In the genomic region with DNA sequence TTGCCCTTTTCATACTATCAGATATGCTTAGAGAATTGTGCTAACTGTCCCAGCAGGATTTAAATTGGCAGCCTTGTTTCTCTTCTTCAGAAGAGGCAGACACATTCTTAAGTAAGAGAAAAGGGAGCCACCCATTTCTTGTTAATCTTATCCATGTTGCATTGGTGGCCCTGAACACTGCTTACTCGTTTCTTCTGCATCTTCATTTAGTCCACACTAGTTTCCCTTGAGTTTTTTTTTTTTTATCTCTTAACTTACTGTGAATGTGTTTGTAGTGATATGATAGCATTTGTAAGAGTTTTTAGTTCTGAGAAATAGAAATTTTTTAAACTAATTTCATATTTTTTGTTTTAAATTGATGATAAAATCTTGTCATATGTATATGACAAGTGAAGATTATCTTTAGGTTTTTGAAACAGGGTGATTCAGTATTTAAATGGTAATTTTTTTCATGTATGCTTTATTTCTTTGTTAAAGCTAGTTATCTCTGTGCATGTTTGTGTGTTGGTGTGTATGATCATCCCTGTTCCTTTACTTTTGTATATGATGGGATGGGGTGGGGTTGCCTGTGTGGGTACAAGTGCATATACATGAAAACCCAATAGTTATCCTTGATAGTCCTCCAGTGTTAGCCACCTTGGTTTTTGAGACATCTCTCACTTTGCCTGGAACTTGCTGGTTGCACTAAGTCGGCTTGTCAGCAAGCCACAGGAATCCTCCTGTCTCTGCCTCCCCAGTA, we compare ENCODE assay signal across 36 mouse cellular contexts. TPM values are rescaled to one million over a fixed set of nuclear protein-coding genes. Genes with fewer than 3 reads are reported as not detected.
DNase-seq lines count a peak whose midpoint lies in the region; ATAC-seq and TF ChIP-seq lines count a peak whose summit lies in the region.
"Had no signal": no experiment of that assay in that cellular context is flagged by ENCODE, and none has a peak within 500 bp of the region (broad histone marks: within the 10 kb centered on the region; RNA-seq: fewer than 3 reads in every experiment).

No protein-coding gene starts in this region.

- H3K9me3 ChIP-seq in liver, embryonic 12.5 days (replicated peaks): no peaks in the 10 kb centered on the region
- H3K9me3 ChIP-seq in liver, postnatal 0 days (ENCODE audit: low read length): no peaks in the 10 kb centered on the region
- H3K9me3 ChIP-seq in liver, embryonic 15.5 days (replicated peaks): no peaks in the 10 kb centered on the region
- no peaks in the 10 kb centered on the region for H3K9me3 ChIP-seq in heart, embryonic 11.5 days (replicated peaks; ENCODE audit: control insufficient read depth, low read length)
- no peaks in the 10 kb centered on the region for H3K9me3 ChIP-seq in hindbrain, embryonic 10.5 days
- H3K9me3 ChIP-seq: embryonic facial prominence, embryonic 12.5 days; embryonic facial prominence, embryonic 15.5 days; heart, embryonic 12.5 days; heart, embryonic 15.5 days; hindbrain, embryonic 13.5 days had no signal

- peak; percentile 68 for ATAC-seq in liver, embryonic 12.5 days
- no peak for ATAC-seq in liver, postnatal 0 days
- ATAC-seq in liver, embryonic 15.5 days (ENCODE audit: insufficient read depth): peak; percentile 52; the same call in 1 of the 2 replicates
- peak; percentile 76 for ATAC-seq in megakaryocyte-erythroid progenitor cell, adult 5-6 weeks (replicated peaks; ENCODE audit: low FRiP score, low TSS enrichment, poor library complexity, severe bottlenecking)
- no peak for ATAC-seq in heart, embryonic 11.5 days (replicated peaks; ENCODE audit: insufficient number of reproducible peaks, low FRiP score, low TSS enrichment)
- ATAC-seq: activated CD4-positive, CD25-positive, alpha-beta regulatory T cell, adult 4 months; forebrain, embryonic 14.5 days; forebrain, postnatal 0 days; hindbrain, embryonic 16.5 days had no signal

- H3K4me3 ChIP-seq in liver, embryonic 12.5 days: no peak overlapping the region
- no peak overlapping the region for H3K4me3 ChIP-seq in liver, postnatal 0 days (ENCODE audit: low read depth, low read length)
- H3K4me3 ChIP-seq in liver, embryonic 15.5 days (replicated peaks): no peak overlapping the region
- no peak overlapping the region for H3K4me3 ChIP-seq in heart, embryonic 11.5 days (ENCODE audit: low read depth, low read length)
- no peak overlapping the region for H3K4me3 ChIP-seq in hindbrain, embryonic 10.5 days
- H3K4me3 ChIP-seq: embryonic facial prominence, embryonic 12.5 days; embryonic facial prominence, embryonic 15.5 days; gastrocnemius, adult 2 months; heart, embryonic 12.5 days; heart, embryonic 15.5 days; hindbrain, embryonic 13.5 days had no signal

- intact Hi-C loops in heart, postnatal 36 days (cut with DNase I): no loop called here

- no peak for DNase-seq in liver, postnatal 0 days
- DNase-seq in c-Kit-positive CD71-positive TER-119-positive erythroid progenitor cells, embryonic 14.5 days (ENCODE audit: low spot score): peak; percentile 37
- DNase-seq in heart, postnatal 36 days: no peak
- DNase-seq in hindbrain, embryonic 10.5 days (ENCODE audit: low spot score): no peak
- DNase-seq: adrenal gland, adult 8-10 months; adrenal gland, postnatal 25 days; B cell, adult 2 months; cerebellum, adult 11 months; cerebellum, adult 2 months; cerebellum, adult 9-11 months; cerebellum, postnatal 25 days; forebrain, postnatal 0 days; gastrocnemius, adult 2 months; gastrocnemius, postnatal 14 days; heart, adult 11 months; heart, postnatal 10 days; heart, postnatal 4 days had no signal

- H3K4me1 ChIP-seq in liver, embryonic 12.5 days: peaks cover 18% of the 10 kb centered on the region
- H3K4me1 ChIP-seq in liver, postnatal 0 days (ENCODE audit: insufficient read depth): no peaks in the 10 kb centered on the region
- peaks cover 6% of the 10 kb centered on the region for H3K4me1 ChIP-seq in liver, embryonic 15.5 days (replicated peaks)
- H3K4me1 ChIP-seq in heart, embryonic 11.5 days (ENCODE audit: control insufficient read depth, insufficient read depth, low read length): no peaks in the 10 kb centered on the region
- H3K4me1 ChIP-seq in hindbrain, embryonic 10.5 days (replicated peaks): no peaks in the 10 kb centered on the region
- H3K4me1 ChIP-seq: embryonic facial prominence, embryonic 12.5 days; embryonic facial prominence, embryonic 15.5 days; heart, embryonic 12.5 days; heart, embryonic 15.5 days; hindbrain, embryonic 13.5 days had no signal

- no peak overlapping the region for H3K4me2 ChIP-seq in liver, embryonic 12.5 days
- no peak overlapping the region for H3K4me2 ChIP-seq in liver, postnatal 0 days (ENCODE audit: low read depth, low read length)
- no peak overlapping the region for H3K4me2 ChIP-seq in liver, embryonic 15.5 days
- no peak overlapping the region for H3K4me2 ChIP-seq in heart, embryonic 11.5 days
- H3K4me2 ChIP-seq: embryonic facial prominence, embryonic 12.5 days; embryonic facial prominence, embryonic 15.5 days; heart, embryonic 12.5 days; heart, embryonic 15.5 days; hindbrain, embryonic 13.5 days had no signal

- peaks cover 62% of the 10 kb centered on the region for H3K36me3 ChIP-seq in liver, embryonic 12.5 days
- H3K36me3 ChIP-seq in liver, postnatal 0 days (replicated peaks; ENCODE audit: insufficient read depth, low read length): peaks cover 55% of the 10 kb centered on the region
- peaks cover 49% of the 10 kb centered on the region for H3K36me3 ChIP-seq in liver, embryonic 15.5 days (replicated peaks)
- peaks cover 7% of the 10 kb centered on the region for H3K36me3 ChIP-seq in heart, embryonic 11.5 days (ENCODE audit: control insufficient read depth, insufficient read depth, low read length)
- H3K36me3 ChIP-seq in hindbrain, embryonic 10.5 days: peaks cover 30% of the 10 kb centered on the region

- WGBS in liver, embryonic 12.5 days (ENCODE audit: insufficient replicate concordance): 50% methylated on average over 2 of the region's 2 CpGs
- 68% methylated on average over 2 of the region's 2 CpGs for WGBS in liver, postnatal 0 days (ENCODE audit: insufficient replicate concordance)
- WGBS in liver, embryonic 15.5 days (ENCODE audit: insufficient replicate concordance): 51% methylated on average over 2 of the region's 2 CpGs
- WGBS in heart, embryonic 11.5 days (ENCODE audit: insufficient replicate concordance): 82% methylated on average over 2 of the region's 2 CpGs
- 86% methylated on average over 2 of the region's 2 CpGs for WGBS in hindbrain, embryonic 10.5 days

- no peak for TF ChIP-seq EP300 in liver, postnatal 0 days (IDR thresholded peaks at IDR 0.05; ENCODE audit: low read depth)

- TF ChIP-seq CTCF in liver, postnatal 0 days (IDR thresholded peaks at IDR 0.05; ENCODE audit: low read depth): no peak

- no peak overlapping the region for H3K27ac ChIP-seq in liver, embryonic 12.5 days
- no peak overlapping the region for H3K27ac ChIP-seq in liver, postnatal 0 days (ENCODE audit: low read depth)
- 0 out of 2 replicates have a peak overlapping the region, but pooled peaks have one; percentile 29 for H3K27ac ChIP-seq in liver, embryonic 15.5 days (replicated peaks)
- no peak overlapping the region for H3K27ac ChIP-seq in heart, embryonic 11.5 days (ENCODE audit: low read depth, low read length)
- no peak overlapping the region for H3K27ac ChIP-seq in hindbrain, embryonic 10.5 days
- H3K27ac ChIP-seq: embryonic facial prominence, embryonic 12.5 days; embryonic facial prominence, embryonic 15.5 days; gastrocnemius, adult 2 months; heart, embryonic 15.5 days; hindbrain, embryonic 13.5 days had no signal

- no peaks in the 10 kb centered on the region for H3K27me3 ChIP-seq in liver, embryonic 12.5 days (replicated peaks)
- no peaks in the 10 kb centered on the region for H3K27me3 ChIP-seq in liver, postnatal 0 days (ENCODE audit: insufficient read depth, low read length)
- no peaks in the 10 kb centered on the region for H3K27me3 ChIP-seq in liver, embryonic 15.5 days
- no peaks in the 10 kb centered on the region for H3K27me3 ChIP-seq in heart, embryonic 11.5 days (ENCODE audit: control insufficient read depth, insufficient read depth, low read length)
- H3K27me3 ChIP-seq in hindbrain, embryonic 10.5 days (ENCODE audit: insufficient read depth, poor library complexity, severe bottlenecking): no peaks in the 10 kb centered on the region
- H3K27me3 ChIP-seq: CH12.LX; embryonic facial prominence, embryonic 12.5 days; embryonic facial prominence, embryonic 15.5 days; heart, embryonic 12.5 days; heart, embryonic 15.5 days; hindbrain, embryonic 13.5 days had no signal

- no peak overlapping the region for H3K9ac ChIP-seq in liver, embryonic 12.5 days
- no peak overlapping the region for H3K9ac ChIP-seq in liver, postnatal 0 days (replicated peaks)
- H3K9ac ChIP-seq in liver, embryonic 15.5 days: no peak overlapping the region
- H3K9ac ChIP-seq in heart, embryonic 11.5 days (ENCODE audit: low read depth, low read length): no peak overlapping the region
- H3K9ac ChIP-seq: embryonic facial prominence, embryonic 12.5 days; embryonic facial prominence, embryonic 15.5 days; forebrain, postnatal 0 days; heart, embryonic 12.5 days; heart, embryonic 15.5 days; hindbrain, embryonic 13.5 days had no signal

RNA-seq across cellular contexts. Expression of a gene that starts 20.4 kb away (rescaled TPM):
- polyA plus RNA-seq in liver, embryonic 12.5 days (2016; fragmentation: Nextera tagmentation; extraction: Ambion mirVana): not detected in 2 replicates
- polyA plus RNA-seq in liver, postnatal 0 days (2015; fragmentation: Nextera tagmentation; extraction: Ambion mirVana): not detected in 2 replicates
- polyA plus RNA-seq in liver, embryonic 15.5 days (2015; fragmentation: Nextera tagmentation; extraction: Ambion mirVana): 0.07 and 0.10 TPM in 2 replicates
- not detected in 2 replicates for total RNA-seq in megakaryocyte-erythroid progenitor cell, adult 5-6 weeks (2014; fragmentation: Nextera tagmentation)
- total RNA-seq in megakaryocyte-erythroid progenitor cell, adult 5-6 weeks (2017): not detected in 2 replicates
- not detected for total RNA-seq in heart, postnatal 36 days (2021)
- 0.29 TPM in 1 of 2 replicates, not detected in the other for polyA plus RNA-seq in heart, embryonic 11.5 days (2014; fragmentation: Nextera tagmentation; extraction: Ambion mirVana)
- polyA plus RNA-seq in hindbrain, embryonic 10.5 days (2016; fragmentation: Nextera tagmentation; extraction: Ambion mirVana): 0.13 TPM in 1 of 2 replicates, not detected in the other
- total RNA-seq: adrenal gland, adult 8-10 months; adrenal gland, postnatal 25 days; CH12.LX; common myeloid progenitor, adult 5-6 weeks; forebrain, postnatal 0 days; gastrocnemius, adult 2 months; gastrocnemius, postnatal 14 days; gastrocnemius, postnatal 4 days; heart, adult 8-10 months; heart, postnatal 10 days; heart, postnatal 4 days had no signal
- polyA plus RNA-seq: brain, embryonic 14.5 days; cerebellum, adult 2 months; embryonic facial prominence, embryonic 12.5 days; forebrain, embryonic 14.5 days; forebrain, postnatal 0 days; frontal cortex, adult 2 months; heart, embryonic 12.5 days; heart, embryonic 15.5 days; hindbrain, embryonic 13.5 days; hindbrain, embryonic 16.5 days had no signal

RNA-seq across cellular contexts. Expression of a gene that starts 23.2 kb away (rescaled TPM):
- polyA plus RNA-seq in liver, embryonic 12.5 days (2016; fragmentation: Nextera tagmentation; extraction: Ambion mirVana): not detected in 2 replicates
- polyA plus RNA-seq in liver, postnatal 0 days (2015; fragmentation: Nextera tagmentation; extraction: Ambion mirVana): not detected in 2 replicates
- not detected in 2 replicates for polyA plus RNA-seq in liver, embryonic 15.5 days (2015; fragmentation: Nextera tagmentation; extraction: Ambion mirVana)
- total RNA-seq in megakaryocyte-erythroid progenitor cell, adult 5-6 weeks (2014; fragmentation: Nextera tagmentation): not detected in 2 replicates
- total RNA-seq in megakaryocyte-erythroid progenitor cell, adult 5-6 weeks (2017): not detected in 2 replicates
- not detected for total RNA-seq in heart, postnatal 36 days (2021)
- polyA plus RNA-seq in heart, embryonic 11.5 days (2014; fragmentation: Nextera tagmentation; extraction: Ambion mirVana): not detected in 2 replicates
- polyA plus RNA-seq in hindbrain, embryonic 10.5 days (2016; fragmentation: Nextera tagmentation; extraction: Ambion mirVana): not detected in 2 replicates
- total RNA-seq: adrenal gland, adult 8-10 months; adrenal gland, postnatal 25 days; CH12.LX; common myeloid progenitor, adult 5-6 weeks; forebrain, postnatal 0 days; gastrocnemius, adult 2 months; gastrocnemius, postnatal 14 days; gastrocnemius, postnatal 4 days; heart, adult 8-10 months; heart, postnatal 10 days; heart, postnatal 4 days had no signal
- polyA plus RNA-seq: activated CD4-positive, CD25-positive, alpha-beta regulatory T cell, adult 4 months; brain, embryonic 14.5 days; cerebellum, adult 2 months; embryonic facial prominence, embryonic 12.5 days; forebrain, embryonic 11.5 days; forebrain, embryonic 14.5 days; forebrain, postnatal 0 days; frontal cortex, adult 2 months; heart, embryonic 12.5 days; heart, embryonic 15.5 days; hindbrain, embryonic 13.5 days; hindbrain, embryonic 16.5 days had no signal

RNA-seq across cellular contexts. Expression of a gene that starts 23.2 kb away (rescaled TPM):
- 208 TPM in 2 replicates for polyA plus RNA-seq in liver, embryonic 12.5 days (2016; fragmentation: Nextera tagmentation; extraction: Ambion mirVana)
- 125 and 130 TPM in 2 replicates for polyA plus RNA-seq in liver, postnatal 0 days (2015; fragmentation: Nextera tagmentation; extraction: Ambion mirVana)
- 153 and 171 TPM in 2 replicates for polyA plus RNA-seq in liver, embryonic 15.5 days (2015; fragmentation: Nextera tagmentation; extraction: Ambion mirVana)
- 106 and 145 TPM in 2 replicates for total RNA-seq in megakaryocyte-erythroid progenitor cell, adult 5-6 weeks (2014; fragmentation: Nextera tagmentation)
- total RNA-seq in megakaryocyte-erythroid progenitor cell, adult 5-6 weeks (2017): 77.1 and 95.3 TPM in 2 replicates
- total RNA-seq in heart, postnatal 36 days (2021): 100 to 1,000 TPM; 172 to 180 TPM
- polyA plus RNA-seq in heart, embryonic 11.5 days (2014; fragmentation: Nextera tagmentation; extraction: Ambion mirVana): 220 and 228 TPM in 2 replicates
- 203 and 222 TPM in 2 replicates for polyA plus RNA-seq in hindbrain, embryonic 10.5 days (2016; fragmentation: Nextera tagmentation; extraction: Ambion mirVana)

Comparison
In these comparisons a context has a peak if more than half of its experiments do, and no peak if none do; other contexts are left out.
1. ATAC-seq: peak in liver, embryonic 12.5 days (single experiment), liver, embryonic 15.5 days (single experiment) and megakaryocyte-erythroid progenitor cell, adult 5-6 weeks (single experiment); none in liver, postnatal 0 days (single experiment) and heart, embryonic 11.5 days (single experiment).